Mouse (Mus musculus): ENCODE measurements around the gene Mup20. TPM values are rescaled to one million over a fixed set of nuclear protein-coding genes. Genes with fewer than 3 reads are reported as not detected.

Gene Mup20
- not detected in 2 replicates for polyA plus RNA-seq (2015; fragmentation: Nextera tagmentation; extraction: Ambion mirVana)

GRCm38 (mm10) chr4:62054058-62054457 is at the start of gene Mup20:
Mup20 (minus strand) TSS chr4:62054158.

GRCm38 (mm10) chr4:62087241-62087640 is 33.3 kb upstream of the Mup20 start, which contains the start of gene Mup3:
Mup3 (minus strand) TSS chr4:62087342.

Other genes with a start within 250 kb of the Mup20 start
- not detected in 2 replicates for gene Mup5, start 218.9 kb downstream of the Mup20 start, polyA plus RNA-seq (2015; fragmentation: Nextera tagmentation; extraction: Ambion mirVana)
- gene Mup3, start 33.2 kb upstream of the Mup20 start, polyA plus RNA-seq (2015; fragmentation: Nextera tagmentation; extraction: Ambion mirVana), result not detected in 2 replicates
- not detected in 2 replicates for gene Mup21, start 96.7 kb upstream of the Mup20 start, polyA plus RNA-seq (2015; fragmentation: Nextera tagmentation; extraction: Ambion mirVana)
- gene Zfp37, start 176.9 kb upstream of the Mup20 start, polyA plus RNA-seq (2015; fragmentation: Nextera tagmentation; extraction: Ambion mirVana), result 1.2 and 2.0 TPM in 2 replicates
- gene Slc31a2, start 208.4 kb upstream of the Mup20 start, polyA plus RNA-seq (2015; fragmentation: Nextera tagmentation; extraction: Ambion mirVana), result 15.7 and 21.4 TPM in 2 replicates

Measured in spleen, postnatal 0 days (tissue).